Mouse (Mus musculus) layer of hippocampus, adult 9-10 months (tissue): ENCODE measurements at regions not wholly inside any gene's neighbourhood (a gene's known extent, or its start where the extent isn't known, plus 50 kb on each side); places are given as distances from the start of the nearest gene placed in this dataset.

Source experiments
- DNase-seq: peaks from one replicate; pipeline ENCODE4 v3.0.0; 2022; ENCODE audit warnings: low spot score

- no peak for DNase-seq
These were observed 71.3 kb upstream of the Slc38a2 start for GRCm38 (mm10) chr15:96770786-96771185.

- no peak for DNase-seq
These were observed 70.8 kb upstream of the Slc38a2 start for GRCm38 (mm10) chr15:96770299-96770698.

- no peak for DNase-seq
These were observed 70.2 kb upstream of the Slc38a2 start for GRCm38 (mm10) chr15:96769751-96770150.

GRCm38 (mm10) chr15:96768301-96768993 is 68.9 kb upstream of the Slc38a2 start:
- no peak for DNase-seq

- no peak for DNase-seq
These were observed 67.7 kb upstream of the Slc38a2 start for GRCm38 (mm10) chr15:96767188-96767587.

GRCm38 (mm10) chr15:96766238-96766637 is 66.7 kb upstream of the Slc38a2 start:
- DNase-seq, result no peak

DNA sequence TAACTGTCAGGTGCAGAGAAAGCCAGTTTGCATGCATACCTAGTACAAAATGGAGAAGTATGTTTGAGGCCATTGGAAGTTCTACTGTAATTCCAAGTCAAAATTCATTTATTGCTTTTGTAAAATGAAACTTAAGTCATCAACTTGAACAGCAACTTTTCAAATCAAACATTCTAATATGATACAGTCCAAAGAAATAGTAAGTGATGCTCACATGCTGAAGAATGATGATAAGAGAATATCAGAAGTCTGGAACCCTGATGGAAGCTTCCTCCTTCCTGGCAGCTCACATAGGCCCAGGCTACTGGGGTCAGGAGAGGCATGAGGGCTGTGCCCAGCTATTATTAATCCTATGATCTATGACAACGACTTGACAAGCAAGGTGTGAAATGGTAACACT is 64.1 kb upstream of the Slc38a2 start:
- no peak for DNase-seq

- DNase-seq, result no peak
These were observed 59.8 kb upstream of the Slc38a2 start for GRCm38 (mm10) chr15:96759078-96759995.

DNA sequence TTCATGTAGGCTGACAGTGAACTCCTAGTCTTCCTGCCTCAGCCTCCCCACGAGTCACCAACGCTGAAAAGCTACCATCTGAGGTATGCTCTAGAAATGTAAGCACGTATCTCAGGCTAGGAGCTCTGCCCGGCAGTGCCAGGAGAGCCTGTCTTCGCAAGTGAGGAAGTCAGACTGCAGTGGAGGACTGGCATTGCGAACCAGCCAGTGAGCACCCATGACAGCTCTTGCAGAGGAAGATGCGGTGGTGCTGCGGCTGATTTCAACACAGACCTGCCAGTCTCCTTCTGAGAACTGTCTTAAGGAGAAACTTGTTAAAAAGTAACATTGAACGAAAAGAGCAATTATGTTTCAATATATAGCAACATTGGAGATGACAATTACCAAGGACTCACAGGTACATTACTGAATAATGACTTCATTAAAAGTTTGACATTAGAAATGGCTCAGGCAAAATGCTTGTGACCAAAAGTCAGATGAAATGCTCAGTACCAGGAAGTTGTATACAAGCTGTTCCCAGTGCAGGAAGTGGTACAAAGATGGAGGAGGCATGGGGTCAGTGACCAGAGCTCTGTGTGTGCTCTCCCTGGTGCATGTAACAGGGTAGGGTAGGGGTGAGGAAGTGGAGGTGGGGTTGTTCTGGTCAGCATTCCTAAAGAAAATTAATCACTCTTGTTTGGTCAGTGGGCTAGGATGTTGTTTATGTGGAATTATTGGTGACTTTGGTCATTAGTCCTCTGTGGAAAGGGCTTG is 58.1 kb upstream of the Slc38a2 start:
- no peak for DNase-seq

- DNase-seq, result no peak
These were observed 56.9 kb upstream of the Slc38a2 start for GRCm38 (mm10) chr15:96756456-96756855.

DNA sequence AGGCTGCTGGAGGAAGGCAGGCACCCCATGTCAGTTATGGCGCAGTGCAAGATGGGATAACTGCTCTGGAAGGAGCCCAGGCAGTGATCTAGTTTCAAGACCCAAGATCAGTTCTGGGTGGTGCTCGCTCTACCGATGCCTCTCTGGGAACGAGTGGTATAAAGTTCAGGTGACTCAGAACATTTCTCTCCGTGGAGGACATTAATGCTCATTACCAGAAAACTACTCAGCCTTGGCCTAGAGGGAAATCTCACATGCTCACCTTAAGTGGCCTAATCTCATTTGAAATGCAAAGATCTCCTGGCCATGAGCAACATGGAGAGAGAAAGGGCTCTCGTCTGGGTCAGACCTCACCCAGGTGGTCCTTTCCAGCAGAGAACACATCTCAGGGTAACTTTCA is 56.4 kb upstream of the Slc38a2 start:
- no peak for DNase-seq

DNA sequence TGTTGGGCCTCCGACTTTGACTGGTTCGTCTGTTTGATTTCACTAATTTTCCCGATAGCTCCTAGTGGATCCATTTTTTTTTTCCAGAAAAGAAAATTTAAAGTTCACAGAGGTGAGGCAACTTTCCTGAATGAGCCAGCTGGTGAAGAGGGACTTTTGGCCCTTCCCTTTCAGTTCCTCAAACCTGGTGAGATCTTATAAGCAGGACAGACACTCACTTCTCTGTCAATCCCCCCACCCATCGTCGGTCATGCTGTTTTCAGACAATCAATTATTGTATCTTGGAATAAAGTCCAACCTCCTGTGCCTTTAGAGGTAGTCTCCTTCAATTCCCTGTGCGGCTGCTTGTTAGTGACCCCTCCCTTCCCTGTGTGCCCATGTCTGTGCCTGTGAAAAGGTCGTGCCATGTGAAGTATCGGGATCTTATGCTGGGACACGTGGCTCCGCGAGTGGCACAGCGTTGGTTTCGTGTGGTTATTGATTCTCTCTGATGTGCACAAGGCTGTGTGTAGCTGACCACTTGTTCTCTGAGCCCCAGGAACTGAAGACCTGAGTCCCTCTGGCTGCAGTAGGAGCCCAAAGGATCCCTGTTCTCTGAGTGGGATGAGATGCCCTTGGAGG is 55.9 kb upstream of the Slc38a2 start:
- DNase-seq, result no peak

DNA sequence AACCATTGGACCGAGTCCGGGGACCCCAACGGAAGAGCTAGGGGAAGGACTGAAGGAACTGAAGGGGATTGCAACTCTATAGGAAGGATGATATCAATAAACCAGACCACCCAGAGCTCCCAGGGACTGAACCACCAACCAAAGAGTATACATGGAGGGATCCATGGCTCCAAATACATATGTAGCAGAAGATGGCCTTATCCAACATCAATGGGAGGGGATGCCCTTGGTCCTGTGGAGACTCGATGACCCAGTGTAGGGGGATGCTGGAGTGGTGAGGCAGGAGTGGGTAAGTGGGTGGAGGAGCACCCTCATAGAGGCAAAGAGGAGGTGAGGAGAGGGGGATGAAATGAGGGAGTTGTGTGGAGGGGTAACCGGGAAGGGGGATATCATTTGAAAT is 54.5 kb upstream of the Slc38a2 start:
- no peak for DNase-seq

DNA sequence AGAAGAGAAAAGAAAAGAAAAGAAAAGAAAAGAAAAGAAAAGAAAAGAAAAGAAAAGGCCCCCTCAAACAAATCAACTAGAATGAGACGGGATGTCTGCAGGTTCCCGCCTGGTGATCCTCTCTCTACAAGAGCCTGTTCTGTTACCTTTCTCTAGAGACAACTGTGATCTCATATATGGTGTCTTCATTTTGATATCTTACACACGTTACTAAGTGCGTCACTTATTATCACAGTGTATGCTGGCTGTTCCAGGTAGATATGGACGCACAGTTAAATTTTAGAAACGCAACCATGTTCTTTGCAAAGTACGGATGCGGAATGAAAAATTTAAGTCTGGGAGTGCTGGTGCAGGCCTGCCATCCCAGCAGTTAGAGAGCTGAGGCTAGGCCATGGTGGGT is 53.2 kb upstream of the Slc38a2 start:
- DNase-seq, result no peak

DNA sequence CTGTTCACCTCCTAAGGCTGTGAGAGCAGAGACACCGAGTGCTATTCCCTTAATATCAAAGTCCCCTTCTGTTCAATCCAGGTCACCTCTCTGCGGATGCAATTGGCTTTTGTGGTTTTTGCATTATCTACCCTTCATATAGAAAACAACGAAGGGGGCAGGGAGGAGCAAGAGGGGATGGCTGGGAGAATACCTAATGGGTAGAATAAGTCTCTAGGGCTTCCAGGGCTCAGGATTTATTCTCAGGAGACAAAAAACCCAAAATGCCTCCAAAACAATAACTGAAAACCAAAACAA is 52.5 kb upstream of the Slc38a2 start:
- no peak for DNase-seq

DNA sequence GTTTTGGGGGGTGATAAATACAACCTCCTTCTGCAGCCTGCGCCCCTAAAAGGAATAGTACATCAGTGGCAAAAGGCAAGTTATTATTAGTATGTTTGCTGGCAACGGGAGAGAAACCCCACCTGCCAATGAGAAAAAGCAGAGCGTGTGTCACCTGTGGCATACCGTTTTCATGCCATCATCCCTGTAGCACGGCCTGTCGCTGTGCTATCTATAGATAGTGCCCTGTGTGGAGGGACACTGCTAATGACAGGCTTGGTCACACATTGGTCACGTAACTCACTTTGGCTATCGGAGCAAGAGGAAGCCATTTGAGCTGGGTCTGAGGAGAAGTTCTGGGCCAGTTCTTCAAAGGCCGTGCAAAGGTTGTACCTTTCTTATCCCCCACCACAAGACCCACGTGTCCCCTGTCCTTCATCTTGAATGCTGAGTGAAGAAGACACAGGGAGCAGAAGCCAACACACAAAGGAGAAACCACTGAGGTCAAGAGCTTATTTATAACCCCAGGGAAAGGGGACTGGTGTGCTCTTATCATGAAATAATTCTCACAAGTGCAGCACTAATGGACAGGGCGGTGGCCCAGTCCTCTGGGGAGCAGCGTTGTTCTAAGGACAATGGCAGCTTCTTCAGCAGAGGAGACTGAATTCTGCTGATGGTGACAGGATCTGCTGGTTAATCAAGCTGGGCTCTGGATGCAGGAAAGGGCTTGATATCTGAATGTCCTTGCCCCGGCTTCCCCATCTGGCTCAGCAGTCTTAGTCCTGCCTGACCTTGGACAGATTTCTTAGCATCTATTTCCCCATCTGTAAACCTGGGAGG is 51.9 kb upstream of the Slc38a2 start:
- DNase-seq, result no peak

GRCm38 (mm10) chr15:96749534-96750256 is 50.2 kb upstream of the Slc38a2 start:
- DNase-seq, result no peak
